Mouse (Mus musculus) frontal cortex, postnatal 10 days (tissue): ENCODE results near the gene Faap100.

ENCODE experiments used
- DNase-seq, 2 experiments: peaks; one replicate each; pipeline ENCODE4 v3.0.0; 2022; ENCODE audit warnings: low spot score in 2 of 2, mixed read lengths in 1 of 2

The Faap100 gene

DNA sequence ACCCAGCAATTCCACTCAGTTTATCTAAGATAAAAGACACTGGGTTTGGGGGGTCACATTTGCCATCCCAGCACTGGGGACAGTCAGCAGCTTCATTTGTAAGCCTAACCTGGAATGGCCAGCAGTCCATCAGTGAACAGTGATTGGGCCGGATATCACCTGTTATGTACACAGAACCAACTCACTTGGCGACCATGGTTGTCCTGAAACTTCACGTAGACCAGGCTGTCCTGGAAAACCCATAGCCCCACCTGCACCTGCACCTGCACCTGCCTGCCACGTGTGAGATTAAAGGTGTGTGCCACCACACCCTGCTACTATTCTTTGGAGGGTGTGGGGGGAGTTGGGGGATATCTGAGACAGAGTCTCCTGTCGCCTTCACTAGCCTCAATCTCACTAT is 59.3 kb downstream of the Faap100 start:
- no peak for DNase-seq
